Mouse (Mus musculus): ENCODE measurements around the gene Gm45785.

Gm45785 gene

GRCm38 (mm10) chr7:140857550-140858505 lies 1.7 kb upstream of the Gm45785 start, which contains the start of gene Bet1l:
TSS of gene Bet1l (minus strand) at chr7:140857577.
- no peak for DNase-seq

GRCm38 (mm10) chr7:140856785-140857549 lies 836 bp upstream of the Gm45785 start, which contains the start of gene Ric8a:
TSS of gene Ric8a (plus strand) at chr7:140856957.
- DNase-seq = peak; percentile 92

- no peak for DNase-seq
Observed at GRCm38 (mm10) chr7:140855181-140855580, 950 bp downstream of the Gm45785 start.

- DNase-seq = no peak
Observed at GRCm38 (mm10) chr7:140854483-140854882, 1.6 kb downstream of the Gm45785 start.

- DNase-seq = no peak
Observed at GRCm38 (mm10) chr7:140853386-140853785, 2.7 kb downstream of the Gm45785 start.

GRCm38 (mm10) chr7:140851916-140852315 lies 4.2 kb downstream of the Gm45785 start:
- no peak for DNase-seq

GRCm38 (mm10) chr7:140848591-140848990 lies 7.5 kb downstream of the Gm45785 start:
- no peak for DNase-seq

- peak; percentile 54 for DNase-seq
Observed at GRCm38 (mm10) chr7:140847755-140848580, 8.2 kb downstream of the Gm45785 start, which contains the start of gene Odf3. TSS of gene Odf3 (plus strand) at chr7:140847805.

- DNase-seq = no peak
Observed at GRCm38 (mm10) chr7:140846676-140847075, 9.5 kb downstream of the Gm45785 start.

GRCm38 (mm10) chr7:140845683-140846082 lies 10.4 kb downstream of the Gm45785 start:
- DNase-seq = no peak

GRCm38 (mm10) chr7:140844905-140845665 lies 11.0 kb downstream of the Gm45785 start, which contains the start of gene Scgb1c1:
TSS of gene Scgb1c1 (plus strand) at chr7:140845547.
- DNase-seq = peak; percentile 88

- DNase-seq = no peak
Observed at GRCm38 (mm10) chr7:140843806-140844205, 12.3 kb downstream of the Gm45785 start.

- DNase-seq = no peak
Observed at GRCm38 (mm10) chr7:140840750-140841735, 15.1 kb downstream of the Gm45785 start.

- DNase-seq = no peak
Observed at GRCm38 (mm10) chr7:140839556-140839955, 16.6 kb downstream of the Gm45785 start.

- no peak for DNase-seq
Observed at GRCm38 (mm10) chr7:140836243-140837115, 19.7 kb downstream of the Gm45785 start.

GRCm38 (mm10) chr7:140835758-140836087 lies 20.4 kb downstream of the Gm45785 start:
- no peak for DNase-seq

GRCm38 (mm10) chr7:140834968-140835757 lies 21.0 kb downstream of the Gm45785 start, which contains the start of gene Urah:
TSS of gene Urah (plus strand) at chr7:140835018.
- no peak for DNase-seq

- no peak for DNase-seq
Observed at GRCm38 (mm10) chr7:140833341-140833740, 22.8 kb downstream of the Gm45785 start.

All from kidney, postnatal 14 days (tissue).